Mouse (Mus musculus) lung, postnatal 14 days (tissue): ENCODE data around the gene Olfr1185-ps1.
"Not testable (repeated sequence)": the region's sequence is repeated elsewhere in the genome, so short reads cannot be mapped to it uniquely, and the experiment has no call there.

ENCODE experiments used
- DNase-seq: peaks from one replicate; pipeline ENCODE4 v3.0.0; 2021

Olfr1185-ps1 gene

GRCm38 (mm10) chr2:88493020-88493419 is at the start of gene Olfr1185-ps1:
Olfr1185-ps1 (plus strand) TSS chr2:88493320.
- DNase-seq, result no peak

- no peak for DNase-seq
Observed at GRCm38 (mm10) chr2:88449031-88449430, 44.1 kb upstream of the Olfr1185-ps1 start, which contains the start of gene Gm13757. Gm13757 (minus strand) TSS chr2:88449131.

- DNase-seq, result not testable (repeated sequence)
Observed at GRCm38 (mm10) chr2:88454567-88454966, 38.6 kb upstream of the Olfr1185-ps1 start, which contains the start of gene Olfr1183. Olfr1183 (plus strand) TSS chr2:88454867.

- no peak for DNase-seq
Observed at GRCm38 (mm10) chr2:88483298-88483697, 9.8 kb upstream of the Olfr1185-ps1 start, which contains the start of gene Olfr1184. Olfr1184 (plus strand) TSS chr2:88483598.

- DNase-seq, result no peak
Observed at GRCm38 (mm10) chr2:88518251-88518650, 25.1 kb downstream of the Olfr1185-ps1 start, which contains the start of gene Olfr1186. Olfr1186 (plus strand) TSS chr2:88518551.

- DNase-seq, result no peak
Observed at GRCm38 (mm10) chr2:88525720-88526119, 32.6 kb downstream of the Olfr1185-ps1 start.
